Mouse (Mus musculus) myocyte (in vitro differentiated cells): ENCODE measurements at regions not wholly inside any gene's neighbourhood (a gene's known extent, or its start where the extent isn't known, plus 50 kb on each side); places are given as distances from the start of the nearest gene placed in this dataset.

ENCODE experiments used
- H3K27me3 ChIP-seq: one replicate; pipeline ENCODE4 v1.6.1; 2011; ENCODE audit not compliant: control insufficient read depth, insufficient read depth, insufficient read length
- H3K36me3 ChIP-seq: one replicate; pipeline ENCODE4 v1.6.1; 2011; ENCODE audit not compliant: control insufficient read depth, insufficient read depth
- H3K4me2 ChIP-seq: one replicate; pipeline ENCODE4 v1.6.1; 2011; ENCODE audit warnings: low read depth, control low read depth
- H3K4me3 ChIP-seq: one replicate; pipeline ENCODE4 v1.5.1; 2011; ENCODE audit warnings: mild to moderate bottlenecking, control low read depth, moderate library complexity
- H3K79me2 ChIP-seq: one replicate; pipeline ENCODE4 v1.6.1; 2011; ENCODE audit not compliant: control insufficient read depth, insufficient read depth
- H3ac ChIP-seq: one replicate; pipeline ENCODE4 v1.6.1; 2011; ENCODE audit not compliant: control insufficient read depth, insufficient read length
- CEBPB ChIP-seq: IDR thresholded peaks from 2 replicates; pipeline ENCODE4 v1.6.1; 2011; ENCODE audit warnings: mild to moderate bottlenecking, moderate library complexity; ENCODE audit not compliant: poor library complexity, insufficient read depth, severe bottlenecking
- E2F4 ChIP-seq: IDR thresholded peaks from one replicate; pipeline ENCODE4 v1.6.1; 2011; ENCODE audit warnings: mild to moderate bottlenecking, control low read depth, moderate library complexity; ENCODE audit not compliant: insufficient read depth
- MAX ChIP-seq: IDR thresholded peaks from one replicate; pipeline ENCODE4 v1.6.1; 2011; ENCODE audit warnings: low read depth, mild to moderate bottlenecking, control low read depth
- MYOD1 ChIP-seq, 3 experiments: IDR thresholded peaks; one replicate each; pipeline ENCODE4 v1.6.1; 2011; ENCODE audit warnings: control low read depth in 2 of 3, low read depth in 2 of 3, mild to moderate bottlenecking in 2 of 3, moderate library complexity in 1 of 3; ENCODE audit not compliant: insufficient read length in 2 of 3, control insufficient read depth in 1 of 3
- MYOG ChIP-seq, 3 experiments: IDR thresholded peaks; one replicate each; pipeline ENCODE4 v1.6.1; 2011; ENCODE audit warnings: control low read depth in 2 of 3, low read depth in 2 of 3, mild to moderate bottlenecking in 2 of 3; ENCODE audit not compliant: insufficient read length in 2 of 3, control insufficient read depth in 1 of 3, insufficient read depth in 1 of 3
- POLR2A ChIP-seq: IDR thresholded peaks from one replicate; pipeline ENCODE4 v1.6.1; 2011; ENCODE audit warnings: low read depth, mild to moderate bottlenecking, control low read depth, moderate library complexity; ENCODE audit not compliant: insufficient read length
- POLR2AphosphoS2 ChIP-seq: IDR thresholded peaks from one replicate; pipeline ENCODE4 v1.6.1; 2011; ENCODE audit warnings: low read depth, control low read depth; ENCODE audit not compliant: insufficient read length
- REST ChIP-seq: IDR thresholded peaks from one replicate; pipeline ENCODE4 v1.6.1; 2011; ENCODE audit warnings: mild to moderate bottlenecking, control low read depth, moderate library complexity; ENCODE audit not compliant: insufficient read depth, insufficient read length
- SRF ChIP-seq: IDR thresholded peaks from one replicate; pipeline ENCODE4 v1.6.1; 2011; ENCODE audit warnings: low read depth; ENCODE audit not compliant: control insufficient read depth, insufficient read length
- TCF12 ChIP-seq: IDR thresholded peaks from one replicate; pipeline ENCODE4 v1.6.1; 2011; ENCODE audit warnings: mild to moderate bottlenecking, control low read depth; ENCODE audit not compliant: poor library complexity, insufficient read depth, severe bottlenecking
- TCF3 ChIP-seq: IDR thresholded peaks from one replicate; pipeline ENCODE4 v1.6.1; 2011; ENCODE audit warnings: low read depth, control low read depth; ENCODE audit not compliant: insufficient read length
- USF1 ChIP-seq: IDR thresholded peaks from one replicate; pipeline ENCODE4 v1.6.1; 2011; ENCODE audit warnings: low read depth, mild to moderate bottlenecking, control low read depth, moderate library complexity

- Histone ChIP-seq H3K79me2 (no peaks in the 10 kb centered on the region), H3ac (no peak overlapping the region), H3K4me3 (no peak overlapping the region), H3K27me3 (no peaks in the 10 kb centered on the region), H3K36me3 (no peaks in the 10 kb centered on the region), H3K4me2 (no peak overlapping the region)
- no peak for TF ChIP-seq MYOG (IDR thresholded peaks at IDR 0.05; ENCODE audit: control insufficient read depth in 1 of 3, insufficient read depth in 1 of 3, insufficient read length in 2 of 3, low read depth in 2 of 3)
- no peak for TF ChIP-seq TCF12
- no peak for TF ChIP-seq MYOD1 (IDR thresholded peaks at IDR 0.05; ENCODE audit: control insufficient read depth in 1 of 3, insufficient read length in 2 of 3, low read depth in 2 of 3)
- no peak for TF ChIP-seq SRF
- TF ChIP-seq POLR2AphosphoS2 = no peak
- no peak for TF ChIP-seq MAX
- no peak for TF ChIP-seq REST
- no peak for TF ChIP-seq TCF3
- TF ChIP-seq USF1 = no peak
- TF ChIP-seq E2F4 = no peak
- TF ChIP-seq CEBPB = no peak
- no peak for TF ChIP-seq POLR2A
These were observed 183.2 kb downstream of the Csl start for GRCm38 (mm10) chr10:99576301-99576700.

- Histone ChIP-seq H3ac (no peak overlapping the region), H3K27me3 (no peaks in the 10 kb centered on the region), H3K4me3 (no peak overlapping the region), H3K36me3 (no peaks in the 10 kb centered on the region), H3K79me2 (no peaks in the 10 kb centered on the region), H3K4me2 (no peak overlapping the region)
- TF ChIP-seq SRF (no peak), MYOD1 (IDR thresholded peaks at IDR 0.05; ENCODE audit: control insufficient read depth in 1 of 3, insufficient read length in 2 of 3, low read depth in 2 of 3) (no peak), MAX (no peak), CEBPB (no peak), MYOG (IDR thresholded peaks at IDR 0.05; ENCODE audit: control insufficient read depth in 1 of 3, insufficient read depth in 1 of 3, insufficient read length in 2 of 3, low read depth in 2 of 3) (no peak), REST (no peak)
These were observed 182.3 kb downstream of the Csl start for GRCm38 (mm10) chr10:99577041-99577681.

- H3K79me2 ChIP-seq = no peaks in the 10 kb centered on the region
- H3K36me3 ChIP-seq = no peaks in the 10 kb centered on the region
- no peak overlapping the region for H3K4me3 ChIP-seq
- H3ac ChIP-seq = no peak overlapping the region
- no peaks in the 10 kb centered on the region for H3K27me3 ChIP-seq
- no peak overlapping the region for H3K4me2 ChIP-seq
- no peak for TF ChIP-seq TCF12
- TF ChIP-seq SRF = no peak
- TF ChIP-seq TCF3 = no peak
- no peak for TF ChIP-seq REST
- TF ChIP-seq MAX = no peak
- TF ChIP-seq MYOD1 (IDR thresholded peaks at IDR 0.05; ENCODE audit: control insufficient read depth in 1 of 3, insufficient read length in 2 of 3, low read depth in 2 of 3) = no peak
- no peak for TF ChIP-seq POLR2AphosphoS2
- TF ChIP-seq POLR2A = no peak
- TF ChIP-seq MYOG (IDR thresholded peaks at IDR 0.05; ENCODE audit: control insufficient read depth in 1 of 3, insufficient read depth in 1 of 3, insufficient read length in 2 of 3, low read depth in 2 of 3) = no peak
- no peak for TF ChIP-seq CEBPB
- TF ChIP-seq E2F4 = no peak
- TF ChIP-seq USF1 = no peak
These were observed 181.1 kb downstream of the Csl start for GRCm38 (mm10) chr10:99578366-99578765.

GRCm38 (mm10) chr10:99580191-99580590 lies 179.3 kb downstream of the Csl start:
- Histone ChIP-seq H3K4me2 (no peak overlapping the region), H3ac (no peak overlapping the region), H3K79me2 (no peaks in the 10 kb centered on the region), H3K4me3 (no peak overlapping the region), H3K36me3 (no peaks in the 10 kb centered on the region), H3K27me3 (no peaks in the 10 kb centered on the region)
- TF ChIP-seq E2F4 = no peak
- TF ChIP-seq MYOG (IDR thresholded peaks at IDR 0.05; ENCODE audit: control insufficient read depth in 1 of 3, insufficient read depth in 1 of 3, insufficient read length in 2 of 3, low read depth in 2 of 3) = no peak
- TF ChIP-seq TCF12 = no peak
- TF ChIP-seq REST = no peak
- no peak for TF ChIP-seq USF1
- no peak for TF ChIP-seq CEBPB
- TF ChIP-seq POLR2AphosphoS2 = no peak
- no peak for TF ChIP-seq MAX
- no peak for TF ChIP-seq POLR2A
- no peak for TF ChIP-seq MYOD1 (IDR thresholded peaks at IDR 0.05; ENCODE audit: control insufficient read depth in 1 of 3, insufficient read length in 2 of 3, low read depth in 2 of 3)
- TF ChIP-seq TCF3 = no peak
- TF ChIP-seq SRF = no peak

GRCm38 (mm10) chr10:99581074-99581473 lies 178.4 kb downstream of the Csl start:
- H3K4me2 ChIP-seq = no peak overlapping the region
- no peaks in the 10 kb centered on the region for H3K79me2 ChIP-seq
- H3K27me3 ChIP-seq = no peaks in the 10 kb centered on the region
- TF ChIP-seq POLR2AphosphoS2 = no peak
- TF ChIP-seq CEBPB = no peak
- no peak for TF ChIP-seq MYOD1 (IDR thresholded peaks at IDR 0.05; ENCODE audit: control insufficient read depth in 1 of 3, insufficient read length in 2 of 3, low read depth in 2 of 3)
- TF ChIP-seq TCF12 = no peak
- TF ChIP-seq TCF3 = no peak
- TF ChIP-seq SRF = no peak
- no peak for TF ChIP-seq MYOG (IDR thresholded peaks at IDR 0.05; ENCODE audit: control insufficient read depth in 1 of 3, insufficient read depth in 1 of 3, insufficient read length in 2 of 3, low read depth in 2 of 3)
- no peak for TF ChIP-seq E2F4
- TF ChIP-seq USF1 = no peak
- TF ChIP-seq MAX = no peak
- no peak for TF ChIP-seq REST
- no peak for TF ChIP-seq POLR2A
- no peak overlapping the region for H3K4me3 ChIP-seq
- no peak overlapping the region for H3ac ChIP-seq
- H3K36me3 ChIP-seq = no peaks in the 10 kb centered on the region
